Mouse (Mus musculus): Measurements from ENCODE around the gene Il17a.

DNA sequence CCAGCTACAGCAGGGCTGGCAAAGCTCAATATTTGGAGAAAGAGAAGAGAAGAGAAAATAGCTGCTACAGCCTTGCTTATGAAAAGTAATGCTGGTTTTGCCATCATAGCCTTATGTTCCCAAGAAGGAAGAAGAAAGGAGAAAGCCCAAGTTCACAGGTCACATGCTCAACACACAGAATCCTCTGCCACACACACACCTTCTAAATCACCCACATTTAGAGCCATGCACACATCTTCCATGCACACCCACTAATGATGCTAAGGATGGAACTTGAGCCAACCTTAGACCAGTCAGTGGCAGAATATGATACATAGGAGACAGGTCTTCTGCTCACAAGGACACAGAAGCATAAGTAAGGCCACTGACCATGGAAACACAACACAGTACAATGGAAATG, 47.9 kb upstream of the Il17a start:
- TF ChIP-seq CTCF (IDR thresholded peaks at IDR 0.05; ENCODE audit: borderline replicate concordance, insufficient read depth, low read length) (no peak), POLR2A (IDR thresholded peaks at IDR 0.05; ENCODE audit: low read depth, low read length) (no peak)
